Mouse (Mus musculus) cerebellum, adult 11 months (tissue): Measurements from ENCODE around the gene Nus1.

Source experiments
- DNase-seq: peaks from one replicate; pipeline ENCODE4 v3.0.0; 2022

The Nus1 gene

DNA sequence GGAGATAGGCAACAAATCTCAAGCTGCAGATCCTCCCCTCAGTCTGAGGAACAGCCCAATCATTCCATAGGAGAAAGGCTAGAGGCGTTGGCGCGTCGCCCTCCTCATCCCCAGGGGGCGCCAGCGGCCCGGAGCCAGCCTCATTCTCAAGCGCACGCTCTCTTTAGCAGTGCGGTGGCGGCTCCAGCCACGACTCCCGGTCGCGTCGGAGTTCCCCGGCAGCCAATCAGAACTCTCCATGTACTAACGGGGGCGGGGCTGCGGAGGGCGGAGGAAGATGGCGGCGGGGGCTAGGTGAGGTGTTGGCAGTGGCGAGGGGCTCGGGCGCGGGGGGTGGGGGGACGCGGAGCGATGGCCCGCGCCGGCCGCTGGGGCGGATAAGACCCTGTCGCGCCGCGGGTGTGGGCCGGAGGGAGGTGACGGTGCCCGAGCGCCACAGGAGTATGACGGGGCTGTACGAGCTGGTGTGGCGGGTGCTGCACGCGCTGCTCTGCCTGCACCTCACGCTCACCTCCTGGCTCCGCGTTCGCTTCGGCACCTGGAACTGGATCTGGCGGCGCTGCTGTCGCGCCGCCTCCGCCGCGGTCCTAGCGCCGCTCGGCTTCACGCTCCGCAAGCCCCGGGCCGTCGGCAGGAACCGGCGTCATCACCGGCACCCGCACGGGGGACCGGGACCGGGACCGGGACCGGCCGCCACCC is at the start of gene Nus1:
Gene Nus1 (plus strand): TSS at position 249 of the 699 bp plus-strand sequence.
- DNase-seq: peak; percentile 98

DNA sequence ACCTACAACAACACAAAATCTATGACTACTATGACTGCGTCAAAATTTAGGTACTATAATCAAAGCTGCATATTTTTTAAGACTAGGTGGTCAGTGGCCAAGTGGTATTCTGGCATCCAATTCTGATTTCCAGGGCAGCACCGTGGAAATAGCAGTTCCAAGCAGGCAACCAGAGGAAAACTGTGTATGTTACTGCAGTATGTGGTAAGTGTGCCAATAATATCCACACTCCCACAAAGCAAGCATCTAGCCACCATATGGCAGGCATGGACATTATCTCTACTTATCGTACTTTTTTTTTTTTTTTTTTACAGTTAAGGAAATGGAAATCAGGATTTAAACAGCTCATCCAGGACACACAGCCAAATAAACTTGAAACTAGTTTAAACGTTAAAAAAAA is 49.0 kb upstream of the Nus1 start:
- DNase-seq: no peak

DNA sequence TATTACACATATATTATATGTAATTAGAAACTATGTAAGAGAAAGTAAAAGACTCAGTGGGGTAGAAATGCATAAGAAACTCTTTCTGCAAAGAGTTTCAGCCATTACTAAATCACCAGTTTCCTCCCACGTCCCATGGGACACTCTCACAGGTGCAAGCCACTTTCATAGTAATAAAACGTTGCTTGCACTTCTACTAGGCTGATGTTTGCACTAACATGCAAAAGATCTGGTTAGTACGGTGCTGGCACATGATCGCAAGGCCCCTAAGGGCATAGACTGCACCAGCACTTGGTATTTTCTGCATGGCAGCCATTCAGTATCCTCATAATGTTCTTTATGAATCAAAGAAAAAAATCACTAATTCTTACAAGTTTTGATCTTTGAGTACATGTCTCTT is 43.5 kb upstream of the Nus1 start:
- no peak for DNase-seq

DNA sequence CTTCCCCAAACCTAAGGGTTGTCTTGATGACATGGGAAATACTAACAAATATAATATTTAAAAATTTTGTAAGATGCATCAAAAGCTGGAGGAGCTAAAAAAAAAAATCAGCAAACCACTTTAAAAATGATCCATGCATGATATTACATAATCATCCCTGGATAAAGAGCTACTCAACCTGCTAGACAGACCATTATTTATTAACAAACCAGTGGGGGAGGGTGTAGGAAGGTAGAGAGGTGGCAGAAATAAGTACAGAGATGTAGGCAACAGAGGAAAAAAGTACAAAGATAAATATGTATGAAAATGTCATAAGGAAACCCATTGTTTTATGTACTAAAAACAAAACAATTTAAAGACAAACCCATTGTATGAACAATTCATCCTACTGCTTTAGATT is 42.7 kb upstream of the Nus1 start:
- no peak for DNase-seq

DNA sequence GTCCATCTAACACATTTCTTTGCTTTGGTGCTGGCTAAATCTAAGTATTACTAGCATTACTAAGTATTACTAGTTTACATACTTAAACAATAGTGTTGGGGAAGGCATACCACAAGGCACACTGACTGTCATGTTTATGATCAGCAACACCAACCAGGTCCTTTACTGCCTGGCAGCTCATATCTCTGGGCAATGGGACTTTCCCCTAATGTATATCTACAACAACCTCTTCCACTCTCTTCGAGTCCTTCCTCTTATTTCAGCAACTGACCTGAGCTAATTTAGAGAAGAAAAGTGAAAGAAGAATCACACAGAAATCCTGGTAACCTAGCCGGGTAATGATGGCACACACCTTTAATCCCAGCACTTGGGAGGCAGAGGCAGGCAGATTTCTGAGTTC is 40.9 kb upstream of the Nus1 start:
- no peak for DNase-seq

DNA sequence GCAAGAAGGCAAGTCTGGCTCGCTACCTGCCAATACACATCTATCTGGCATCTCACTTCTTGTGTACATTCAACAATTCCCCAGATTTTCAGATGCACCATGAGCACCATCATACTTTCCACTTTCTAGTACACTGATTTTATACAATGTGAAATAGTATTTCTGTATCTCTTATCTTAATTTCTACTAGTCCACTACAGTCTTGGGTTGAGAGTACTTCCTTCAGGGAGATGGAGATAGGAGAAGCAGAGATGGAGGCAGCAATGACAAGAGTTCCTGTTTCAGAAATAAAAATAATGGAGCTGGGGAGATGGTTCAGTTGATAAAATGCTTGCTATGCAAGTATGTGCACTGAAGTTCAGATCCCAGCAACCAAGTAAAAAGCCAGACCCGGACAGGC is 39.5 kb upstream of the Nus1 start:
- DNase-seq: no peak

DNA sequence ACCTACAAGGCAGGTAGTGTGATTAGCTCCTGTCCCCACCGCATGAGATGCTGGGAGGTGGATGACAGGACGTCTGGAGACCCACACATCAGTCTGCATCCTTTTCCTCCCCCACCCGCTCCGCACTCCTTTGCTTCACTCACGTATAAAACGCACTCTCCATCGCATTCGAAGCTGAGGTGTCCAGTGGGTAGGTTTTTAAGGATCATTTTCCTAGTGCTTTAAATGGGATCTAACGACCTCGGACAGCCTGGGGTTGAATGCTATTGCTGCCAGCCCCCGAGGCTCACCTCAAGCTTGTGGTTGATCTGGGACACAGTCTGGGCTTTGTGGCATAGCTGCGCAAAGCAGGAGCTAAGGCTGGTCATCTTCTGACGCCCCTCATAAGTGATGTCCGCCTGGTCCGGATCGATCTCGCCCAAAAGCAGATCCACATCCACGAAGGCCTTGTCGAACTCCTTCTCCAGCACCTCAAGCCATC is 36.0 kb upstream of the Nus1 start:
- DNase-seq: no peak

DNA sequence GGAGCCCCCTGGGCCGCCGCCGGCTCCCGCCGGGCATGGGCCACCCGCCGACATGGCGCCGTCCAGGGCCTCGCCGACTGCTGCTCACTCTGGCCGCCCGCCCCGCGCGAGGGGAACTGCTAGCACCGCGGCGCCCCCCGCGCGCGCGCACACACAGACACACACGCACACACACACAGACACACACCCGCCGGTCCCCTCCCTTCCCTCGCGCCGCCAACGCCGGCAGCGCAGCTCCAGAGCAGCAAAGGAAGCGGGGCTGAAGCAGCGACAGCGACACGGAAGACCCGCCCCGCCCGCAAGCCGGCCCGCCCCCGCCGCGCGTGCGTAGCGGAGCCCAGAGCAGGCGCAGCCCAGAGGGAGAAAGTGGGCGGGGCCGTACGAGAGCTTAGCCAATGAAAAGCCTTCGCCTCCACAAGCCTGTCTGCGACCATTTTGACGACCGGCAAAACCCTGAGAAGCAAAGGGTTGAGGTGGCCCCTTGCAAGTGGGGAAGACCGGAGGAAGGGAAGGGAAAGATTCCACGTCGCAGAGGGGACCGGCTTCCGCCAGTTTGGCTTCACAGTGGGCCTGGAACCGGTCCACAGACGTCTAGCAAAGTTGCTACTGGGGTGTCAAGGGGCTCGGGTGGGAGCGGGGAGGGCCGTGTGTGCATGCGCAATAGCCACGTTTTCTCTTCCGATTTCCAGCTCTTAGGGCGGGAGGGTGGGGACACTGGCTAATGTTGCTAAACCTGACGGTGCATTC is 35.3 kb upstream of the Nus1 start, which contains the start of gene Gopc:
Gene Gopc (minus strand): TSS at position 280 of the 747 bp plus-strand sequence.
- DNase-seq: peak; percentile 98

DNA sequence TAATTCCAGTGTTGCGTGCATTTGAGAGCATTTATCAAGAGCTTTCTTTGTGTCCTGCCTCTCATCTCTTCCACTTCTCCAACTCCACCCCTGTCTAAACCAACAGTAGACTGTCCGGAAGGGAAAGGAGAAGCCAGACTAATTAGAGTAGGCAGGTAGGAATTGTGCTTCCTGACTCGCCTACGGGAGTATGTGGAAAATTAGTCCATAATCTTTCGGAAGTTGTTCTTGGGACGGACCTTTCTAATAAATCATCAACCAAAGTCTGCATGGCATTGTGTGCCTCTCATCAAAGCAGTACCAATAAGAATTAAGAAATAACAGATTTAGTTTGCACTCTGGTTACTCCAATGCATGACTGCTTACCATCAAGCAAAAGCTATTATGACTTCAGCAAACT is 34.3 kb upstream of the Nus1 start:
- no peak for DNase-seq

DNA sequence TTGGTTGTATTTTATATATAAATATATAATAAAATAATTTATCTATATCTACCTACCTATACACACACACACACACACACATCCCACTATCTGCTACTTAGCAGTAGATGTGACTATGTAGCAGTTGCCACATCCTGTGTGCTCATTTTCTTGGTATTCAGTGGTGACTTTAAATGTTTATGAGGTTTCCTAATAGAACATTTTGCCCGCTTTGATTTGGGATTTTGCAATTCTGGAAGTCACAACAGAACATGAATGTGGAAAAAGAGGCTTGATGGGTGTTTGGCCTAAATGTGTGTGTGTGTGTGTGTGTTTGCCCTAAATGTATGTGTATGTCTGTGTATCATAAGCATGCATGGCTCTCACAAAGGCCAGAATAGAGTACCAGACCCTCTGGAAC is 33.8 kb upstream of the Nus1 start:
- no peak for DNase-seq

DNA sequence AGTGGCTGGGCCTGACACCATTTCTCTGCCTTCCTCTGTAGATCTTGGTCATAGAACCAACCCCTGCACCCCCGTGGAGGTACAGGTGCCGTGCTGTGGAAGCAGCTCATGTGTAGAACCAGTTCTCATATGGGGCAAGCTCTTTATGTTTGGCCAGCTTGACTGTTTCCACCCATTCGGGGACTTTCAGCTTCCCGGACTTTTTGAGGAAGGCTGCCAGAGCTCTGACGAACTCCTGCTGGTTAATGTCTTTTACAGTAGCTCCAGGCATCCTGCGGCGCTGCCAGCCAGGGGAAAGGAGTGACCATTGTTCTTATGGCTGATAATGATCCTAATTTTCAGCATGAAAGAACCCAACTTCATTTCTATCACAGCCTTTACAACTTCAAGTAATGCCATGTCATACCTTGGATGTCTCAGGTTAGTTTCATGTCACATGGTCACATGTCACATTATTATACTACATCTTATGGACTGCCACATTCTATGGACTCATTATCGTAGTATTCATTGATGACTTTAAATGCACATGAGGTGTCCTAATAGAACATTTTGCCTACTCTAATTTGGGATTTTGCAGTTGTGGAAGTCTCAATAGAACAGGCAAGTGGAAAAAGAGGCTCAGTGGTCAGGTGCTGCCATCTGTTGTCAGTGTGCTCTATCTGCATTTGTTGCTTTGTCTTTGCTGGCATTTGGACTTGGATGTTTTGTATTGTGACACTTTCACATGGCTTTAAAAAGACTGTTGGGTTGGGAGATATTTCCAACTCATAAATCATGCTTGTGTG is 32.3 kb upstream of the Nus1 start:
- peak; percentile 40 for DNase-seq

DNA sequence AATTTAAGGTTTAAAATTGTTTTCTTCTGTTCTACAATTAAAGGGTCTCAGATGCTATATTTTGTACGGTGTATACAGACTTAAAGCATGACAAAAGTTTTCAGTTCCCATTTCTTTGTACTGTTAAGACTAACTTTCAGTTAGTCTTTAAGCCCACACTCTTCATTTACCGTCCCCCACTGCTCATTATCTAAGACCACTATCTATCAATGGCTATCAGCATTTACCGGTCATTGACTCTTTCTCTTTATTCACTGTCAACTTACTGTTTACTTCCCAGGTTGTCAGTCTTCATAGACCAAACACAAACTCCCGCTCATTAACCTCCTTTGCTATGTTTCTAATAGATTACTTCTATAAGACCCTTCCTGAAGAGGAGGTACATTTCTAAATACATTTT is 30.2 kb upstream of the Nus1 start:
- DNase-seq: no peak

DNA sequence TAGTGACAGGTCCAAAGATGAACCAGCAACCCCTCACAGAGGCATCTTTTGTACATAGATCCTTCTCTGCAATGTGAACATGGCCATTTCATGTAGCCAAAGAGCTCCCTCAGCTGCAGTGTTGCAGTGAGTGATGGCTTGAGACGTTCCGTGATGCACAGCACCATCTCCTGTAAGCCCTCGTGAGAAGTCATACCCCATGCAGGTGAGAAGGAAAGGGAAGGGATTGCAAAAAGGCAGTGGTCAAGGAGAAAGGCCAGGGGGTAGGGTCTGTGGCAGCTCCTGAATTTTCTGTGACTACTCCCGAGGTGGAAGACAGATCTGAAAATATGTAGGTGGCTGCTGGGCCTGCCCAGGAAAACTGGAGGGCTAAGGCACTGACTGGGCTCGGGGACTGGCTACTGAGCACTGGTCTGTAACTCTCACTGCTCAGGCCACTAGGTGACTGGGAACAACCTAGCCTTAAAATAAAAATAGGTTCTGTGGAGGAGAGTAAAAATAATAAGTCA is 28.4 kb upstream of the Nus1 start, which contains the start of gene Nepn:
Gene Nepn (plus strand): TSS at position 51 of the 509 bp plus-strand sequence.
- DNase-seq: no peak

DNA sequence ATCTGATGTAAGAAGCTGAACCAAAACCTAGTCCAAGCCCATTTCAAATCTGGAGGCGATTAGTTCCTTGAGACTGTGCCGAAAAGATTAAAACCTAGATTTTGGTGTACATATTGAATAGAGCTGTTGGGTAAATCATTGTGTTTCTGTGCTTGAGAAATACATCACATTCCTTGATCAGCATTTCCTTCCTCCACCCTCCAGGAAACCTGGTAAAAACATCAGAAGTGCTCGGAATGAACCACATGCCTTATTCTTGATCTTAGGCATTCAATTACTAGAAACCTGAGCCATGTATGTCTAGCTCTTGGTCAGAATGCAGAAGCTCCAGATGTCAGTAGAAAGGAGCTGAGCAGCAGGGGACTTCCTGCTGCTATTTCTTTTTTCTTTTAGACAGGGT is 27.9 kb upstream of the Nus1 start:
- no peak for DNase-seq

DNA sequence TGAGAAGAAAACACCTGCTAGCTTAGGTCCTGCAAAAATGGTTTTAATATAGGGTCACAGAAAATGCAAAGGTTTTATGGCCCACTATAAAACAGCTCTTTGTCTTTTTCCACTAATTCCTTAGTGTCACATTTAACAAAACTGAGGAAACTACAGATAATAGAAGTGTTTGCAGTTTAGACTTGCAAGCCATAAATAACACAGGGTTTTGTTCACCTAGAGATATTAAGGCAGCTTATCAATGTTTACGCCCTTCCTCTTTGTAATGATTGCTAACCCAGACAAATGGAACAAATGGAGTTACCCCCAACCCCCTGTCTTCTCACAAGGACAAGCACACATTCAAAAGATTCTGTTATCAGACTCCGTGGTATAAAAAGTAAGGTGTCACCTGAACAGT is 26.1 kb upstream of the Nus1 start:
- DNase-seq: no peak

DNA sequence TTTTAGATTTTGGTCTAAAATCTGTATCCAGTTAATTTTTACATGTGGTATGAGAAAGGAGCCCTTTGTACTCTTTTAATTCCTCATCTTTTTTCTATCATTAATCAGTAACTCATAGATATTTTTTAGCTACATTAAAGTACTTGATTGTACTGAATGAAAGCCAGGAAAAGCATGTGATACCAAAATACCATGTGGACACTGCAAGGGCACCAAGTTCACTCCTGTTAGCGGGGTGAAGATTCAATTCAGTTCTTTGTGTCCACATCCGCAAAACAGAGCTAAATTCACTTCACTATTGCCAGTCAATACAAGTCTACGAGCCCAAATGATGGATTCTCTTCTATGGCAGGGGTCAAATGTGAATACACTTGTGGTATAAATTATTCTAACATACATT is 20.7 kb upstream of the Nus1 start:
- DNase-seq: no peak

DNA sequence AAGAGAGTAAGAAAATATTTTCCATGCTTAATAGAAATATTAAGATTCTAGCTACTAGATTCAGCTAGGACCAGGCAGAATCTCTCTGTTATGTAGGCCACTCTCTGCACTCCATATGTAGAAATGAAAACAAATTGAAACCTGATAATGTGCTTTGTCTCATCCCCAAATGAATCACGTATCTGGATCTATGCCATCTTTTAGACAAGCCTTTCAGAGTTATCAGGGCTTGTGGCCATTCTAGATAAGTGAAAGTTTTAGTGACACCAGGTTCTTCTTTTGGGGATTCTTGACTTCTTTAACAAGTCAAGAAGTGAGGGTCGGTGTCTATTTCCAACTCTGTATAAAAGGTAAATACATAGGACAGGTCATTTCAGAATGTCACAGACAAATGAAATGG is 18.6 kb upstream of the Nus1 start:
- DNase-seq: no peak

DNA sequence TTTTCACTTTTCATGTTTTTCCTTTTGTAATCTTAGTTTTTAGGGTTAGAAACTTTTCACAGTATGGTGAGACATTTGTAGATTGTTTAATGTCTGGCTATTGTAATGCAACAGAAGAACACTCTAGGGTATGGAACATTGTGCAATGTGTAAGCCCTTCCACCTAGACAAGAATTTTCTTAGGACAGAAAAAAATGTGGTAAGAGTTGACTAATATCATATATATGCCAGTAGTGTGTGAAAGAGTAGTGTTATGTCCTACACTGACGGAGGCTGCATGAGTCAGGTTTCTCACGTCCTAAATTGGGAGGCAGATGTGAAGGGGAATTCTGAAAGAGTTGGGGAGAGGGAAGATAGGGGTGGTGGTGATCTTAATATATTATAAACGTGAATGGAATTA is 17.6 kb upstream of the Nus1 start:
- DNase-seq: no peak

DNA sequence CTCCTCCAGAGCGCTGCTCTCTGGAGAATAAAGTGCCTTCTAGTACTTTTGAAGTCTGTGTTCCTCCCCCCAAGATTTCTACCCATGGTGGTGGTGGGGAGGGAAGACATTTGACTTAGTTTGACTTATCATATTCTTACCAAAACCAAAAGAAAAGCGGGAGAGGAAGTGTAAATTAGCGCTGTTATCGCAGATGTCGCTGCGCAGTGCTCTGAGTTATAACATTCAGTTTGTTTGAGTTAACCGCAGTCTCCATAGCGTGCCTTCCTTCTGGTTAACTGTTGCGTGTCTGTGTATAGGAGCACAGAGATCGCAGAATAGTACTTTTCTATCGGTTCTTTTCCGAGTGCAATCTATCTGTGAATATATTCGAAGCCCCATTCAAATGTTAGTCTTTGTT is 12.2 kb upstream of the Nus1 start:
- no peak for DNase-seq

DNA sequence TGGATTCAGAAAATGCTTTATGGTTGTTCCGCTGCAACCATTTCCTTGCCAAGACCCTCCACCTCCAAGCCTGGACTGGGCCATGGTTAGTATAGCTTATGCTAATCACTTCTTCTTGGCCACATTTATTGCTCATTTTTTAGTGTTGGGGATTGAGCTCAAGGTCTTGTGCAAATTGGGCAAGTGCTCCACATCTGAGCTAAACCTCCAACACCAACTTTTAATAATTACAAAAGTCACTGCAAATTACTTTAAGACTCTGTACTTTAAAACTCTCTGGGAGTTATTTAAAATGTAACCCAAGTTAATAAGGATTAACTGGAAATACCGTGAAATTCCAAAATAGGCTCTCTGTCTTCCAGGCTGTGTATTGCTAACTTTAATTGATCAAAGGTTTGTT is 9.8 kb upstream of the Nus1 start:
- no peak for DNase-seq

DNA sequence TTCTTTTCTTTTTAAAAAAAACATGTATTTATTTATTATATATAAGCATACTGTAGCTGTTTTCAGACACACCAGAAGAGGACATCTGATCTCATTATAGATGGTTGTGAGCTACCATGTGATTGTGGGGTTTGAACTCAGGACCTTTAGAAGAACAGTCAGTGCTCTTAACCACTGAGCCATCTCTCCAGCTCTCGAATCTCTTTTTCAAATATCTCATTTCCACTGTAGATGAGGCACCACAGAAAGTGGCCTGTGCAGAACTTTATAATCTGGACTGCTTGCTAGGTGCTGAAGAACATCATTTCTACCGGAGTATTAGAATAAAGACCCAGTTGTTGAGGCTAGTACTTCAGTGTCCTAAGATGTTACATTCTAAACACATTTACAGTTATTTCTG is 2.3 kb upstream of the Nus1 start:
- DNase-seq: no peak

DNA sequence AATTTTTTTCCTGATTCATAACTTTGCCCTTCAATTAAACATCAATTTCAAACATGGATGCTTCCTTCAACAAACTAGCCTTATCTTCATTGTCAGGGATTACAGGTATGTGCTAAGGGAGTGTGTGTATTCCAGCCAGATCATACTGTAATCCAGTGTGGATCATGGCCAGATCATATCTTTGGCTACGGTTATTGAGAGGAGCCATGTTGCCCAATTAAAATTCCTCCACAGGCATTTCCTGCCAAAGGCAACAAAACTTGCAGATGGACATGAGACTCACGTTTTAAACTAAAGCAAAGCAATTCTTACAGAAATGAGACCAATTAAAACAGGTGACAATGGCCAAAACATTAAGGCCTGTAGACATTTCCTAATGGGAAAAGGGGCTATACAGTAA is 889 bp upstream of the Nus1 start:
- DNase-seq: no peak
